Mouse (Mus musculus) left cerebral cortex, postnatal 4 days (tissue): ENCODE data around the gene Sntg2. TPM values are rescaled to one million over a fixed set of nuclear protein-coding genes. Genes with fewer than 3 reads are reported as not detected.

Experiments used
- DNase-seq: peaks from one replicate; pipeline ENCODE4 v3.0.0-alpha.2; 2022
- intact Hi-C: fragments of 180-260 bp; cut with DNase I; formaldehyde crosslinking; loops from one replicate; pipeline ENCODE4 v1.15.1; 2025
- total RNA-seq, 2 experiments: library from RNA; stranded (reverse); gene quantifications; 2 replicates each; pipeline ENCODE4 v1.2.3; 2021

Gene Sntg2
- total RNA-seq, 2 experiments from 2014 or later: 7.4 to 7.5 TPM

GRCm38 (mm10) chr12:30286888-30287573, 86.1 kb downstream of the Sntg2 start:
- peak; percentile 8 for DNase-seq
- intact Hi-C loops: no loop called here

- intact Hi-C loops: no loop called here
- no peak for DNase-seq
These were observed 89.4 kb downstream of the Sntg2 start for GRCm38 (mm10) chr12:30283741-30284140.

GRCm38 (mm10) chr12:30272242-30272985, 100.8 kb downstream of the Sntg2 start:
- no peak for DNase-seq
- intact Hi-C loops: no loop called here

GRCm38 (mm10) chr12:30264206-30264605, 109.0 kb downstream of the Sntg2 start:
- intact Hi-C loops: no loop called here
- peak; percentile 31 for DNase-seq

- intact Hi-C loops: no loop called here
- no peak for DNase-seq
These were observed 112.0 kb downstream of the Sntg2 start for GRCm38 (mm10) chr12:30261187-30261586.

GRCm38 (mm10) chr12:30258641-30259040, 114.5 kb downstream of the Sntg2 start:
- intact Hi-C loops: no loop called here
- no peak for DNase-seq

- no peak for DNase-seq
- intact Hi-C loops: no loop called here
These were observed 115.5 kb downstream of the Sntg2 start for GRCm38 (mm10) chr12:30257664-30258063.

GRCm38 (mm10) chr12:30256207-30256606, 117.0 kb downstream of the Sntg2 start:
- intact Hi-C loops: no loop called here
- no peak for DNase-seq

GRCm38 (mm10) chr12:30254581-30254980, 118.6 kb downstream of the Sntg2 start:
- intact Hi-C loops: no loop called here
- DNase-seq: no peak

- intact Hi-C loops: no loop called here
- DNase-seq: no peak
These were observed 120.8 kb downstream of the Sntg2 start for GRCm38 (mm10) chr12:30252381-30252780.

GRCm38 (mm10) chr12:30251283-30251829, 121.8 kb downstream of the Sntg2 start:
- DNase-seq: no peak
- intact Hi-C loops: no loop called here

- no peak for DNase-seq
- intact Hi-C loops: no loop called here
These were observed 124.1 kb downstream of the Sntg2 start for GRCm38 (mm10) chr12:30249068-30249467.

GRCm38 (mm10) chr12:30246286-30246945, 126.8 kb downstream of the Sntg2 start:
- DNase-seq: peak; percentile 48
- intact Hi-C loops: no loop called here

- DNase-seq: peak; percentile 85
- intact Hi-C loops: no loop called here
These were observed 129.0 kb downstream of the Sntg2 start for GRCm38 (mm10) chr12:30244194-30244593.

- intact Hi-C loops: no loop called here
- DNase-seq: no peak
These were observed 132.3 kb downstream of the Sntg2 start for GRCm38 (mm10) chr12:30240891-30241290.

- no peak for DNase-seq
- intact Hi-C loops: no loop called here
These were observed 138.2 kb downstream of the Sntg2 start for GRCm38 (mm10) chr12:30234940-30235339.

GRCm38 (mm10) chr12:30228004-30228403, 145.2 kb downstream of the Sntg2 start:
- intact Hi-C loops: no loop called here
- no peak for DNase-seq

GRCm38 (mm10) chr12:30226247-30226646, 146.9 kb downstream of the Sntg2 start:
- DNase-seq: no peak
- intact Hi-C loops: no loop called here

GRCm38 (mm10) chr12:30216762-30217441, 156.3 kb downstream of the Sntg2 start:
- no peak for DNase-seq
- intact Hi-C loops: no loop called here

- intact Hi-C loops: no loop called here
- DNase-seq: no peak
These were observed 158.4 kb downstream of the Sntg2 start for GRCm38 (mm10) chr12:30214761-30215160.

- DNase-seq: no peak
- intact Hi-C loops: no loop called here
These were observed 162.8 kb downstream of the Sntg2 start for GRCm38 (mm10) chr12:30210388-30210787.
